Mouse (Mus musculus) Muller cell, postnatal 12 days (primary cell): ENCODE data around the gene Pdzd2.
A peak's percentile ranks its signal among the peaks of the same experiment; 100 is the strongest.
"Not testable (repeated sequence)": the region's sequence is repeated elsewhere in the genome, so short reads cannot be mapped to it uniquely, and the experiment has no call there.

ENCODE experiments used
- DNase-seq: peaks from one replicate; pipeline ENCODE4 v3.0.0-alpha.2; 2015; ENCODE audit errors: inconsistent ontology term

Pdzd2 gene

DNA sequence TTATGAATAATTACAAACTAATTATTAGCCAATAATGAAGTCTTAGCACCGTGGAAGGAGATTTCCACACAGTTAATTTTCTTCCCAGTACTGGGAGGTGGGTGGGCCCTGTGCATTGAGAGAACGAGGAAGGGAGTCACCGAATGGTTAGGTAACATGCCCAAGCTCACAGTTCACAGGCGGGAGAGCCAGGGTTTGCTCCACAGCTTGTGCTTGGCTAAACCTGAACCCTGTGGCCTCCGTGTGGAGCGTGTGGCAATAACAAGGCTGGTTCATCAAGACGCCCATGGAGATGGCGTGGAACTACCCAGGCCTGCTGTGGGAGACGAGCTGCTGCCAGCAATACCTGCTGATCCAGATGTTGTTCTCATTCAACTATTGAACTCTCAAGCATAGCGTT, 361.9 kb downstream of the Pdzd2 start:
- no peak for DNase-seq

DNA sequence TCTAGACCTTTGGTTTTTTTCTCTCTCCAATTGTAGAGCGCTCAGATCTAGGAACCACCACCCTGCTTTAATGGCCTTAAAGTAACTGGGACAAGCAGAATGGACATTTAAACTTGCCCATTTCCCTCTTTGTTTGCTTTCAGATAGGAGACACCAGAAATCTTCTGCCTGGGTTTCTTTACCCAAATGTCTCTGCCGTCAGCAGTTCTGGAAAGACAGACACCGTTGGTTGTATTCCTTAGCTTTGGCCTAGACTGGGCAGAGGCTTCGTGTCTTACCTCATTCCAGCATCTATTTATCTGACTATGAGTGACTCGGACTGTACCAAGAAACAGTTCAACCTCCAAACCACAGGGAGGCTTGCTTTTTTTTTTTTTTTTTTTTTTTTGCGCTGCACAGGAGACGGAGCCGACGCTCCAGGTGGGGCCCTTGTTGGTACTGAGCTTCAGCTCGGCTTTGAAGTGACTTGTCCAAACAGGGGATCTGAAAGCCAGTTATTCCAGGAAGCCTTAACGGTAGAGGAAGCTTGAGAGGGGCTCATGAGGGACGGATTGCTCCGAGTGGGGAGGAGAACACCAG, 363.1 kb downstream of the Pdzd2 start:
- no peak for DNase-seq

DNA sequence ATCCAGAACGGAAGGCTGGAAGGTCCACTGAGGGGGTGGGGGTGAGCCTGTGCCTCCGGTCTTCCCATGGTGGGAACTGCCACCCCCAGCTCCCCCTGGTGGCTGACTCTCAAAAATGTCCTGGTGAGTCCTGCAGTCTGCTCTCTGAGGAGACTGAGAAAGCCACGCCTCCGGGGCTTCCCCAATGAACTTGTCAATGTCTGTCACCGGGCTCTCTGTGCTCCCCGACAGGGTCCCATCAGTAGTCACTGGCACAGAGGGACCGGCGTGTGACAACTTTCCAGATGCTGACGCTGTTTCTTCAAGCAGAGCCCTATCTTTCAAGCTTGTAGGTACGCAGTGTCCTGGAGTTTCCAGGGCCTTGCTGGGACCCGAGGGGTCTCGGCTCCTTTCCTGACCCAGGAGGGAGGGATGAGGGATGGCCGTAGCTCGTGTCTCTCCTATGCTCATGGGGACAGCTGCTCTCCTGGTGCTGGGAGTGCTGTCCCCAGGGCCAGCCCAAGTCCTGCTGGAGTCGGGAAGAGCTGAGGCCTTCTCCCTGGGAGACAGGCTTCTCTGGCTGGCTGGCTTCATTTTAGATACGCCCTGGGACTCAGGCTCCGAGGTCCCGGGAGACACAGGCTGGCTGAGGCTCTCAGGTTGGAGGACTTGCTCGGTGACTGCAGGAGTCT, 363.9 kb downstream of the Pdzd2 start:
- peak; percentile 94 for DNase-seq

DNA sequence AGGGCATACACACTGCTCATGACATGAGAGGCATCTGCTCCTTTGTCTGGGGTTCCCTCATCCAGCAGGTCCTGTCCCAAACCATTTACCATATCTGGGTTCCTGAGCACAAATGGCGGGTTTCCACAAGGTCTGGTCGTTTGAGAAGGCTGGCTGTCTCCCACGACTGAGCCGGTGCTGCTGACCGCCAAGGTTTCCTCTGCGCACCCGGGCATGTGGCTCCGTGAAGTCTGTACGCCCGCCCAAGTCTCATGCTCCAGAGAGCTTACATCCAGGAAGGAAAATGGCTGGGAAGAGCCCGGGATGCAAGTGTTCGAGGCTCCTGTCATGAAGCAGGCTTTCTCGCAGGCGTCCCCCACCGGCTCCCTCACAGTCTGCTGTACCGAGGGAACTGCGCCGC, 364.8 kb downstream of the Pdzd2 start:
- no peak for DNase-seq

DNA sequence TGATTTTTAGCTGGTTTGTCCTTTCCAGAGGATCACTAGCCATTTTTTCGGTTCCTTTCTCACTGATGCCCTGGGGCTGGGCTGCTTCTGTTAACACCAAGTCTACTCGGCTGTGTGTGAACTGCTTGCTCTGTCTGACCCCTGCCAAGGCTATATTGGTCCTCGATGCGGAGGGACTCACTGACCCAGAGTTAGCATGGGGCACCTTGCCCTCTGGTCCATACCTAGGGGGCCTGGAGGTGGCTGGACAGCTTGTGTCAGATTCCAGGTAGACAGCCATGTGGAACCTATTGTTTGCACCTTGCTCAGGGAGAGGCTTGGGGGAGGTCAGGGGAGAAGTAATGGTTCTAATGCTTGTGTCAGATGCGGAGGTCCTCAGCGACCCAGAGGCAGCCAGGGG, 365.8 kb downstream of the Pdzd2 start:
- no peak for DNase-seq

DNA sequence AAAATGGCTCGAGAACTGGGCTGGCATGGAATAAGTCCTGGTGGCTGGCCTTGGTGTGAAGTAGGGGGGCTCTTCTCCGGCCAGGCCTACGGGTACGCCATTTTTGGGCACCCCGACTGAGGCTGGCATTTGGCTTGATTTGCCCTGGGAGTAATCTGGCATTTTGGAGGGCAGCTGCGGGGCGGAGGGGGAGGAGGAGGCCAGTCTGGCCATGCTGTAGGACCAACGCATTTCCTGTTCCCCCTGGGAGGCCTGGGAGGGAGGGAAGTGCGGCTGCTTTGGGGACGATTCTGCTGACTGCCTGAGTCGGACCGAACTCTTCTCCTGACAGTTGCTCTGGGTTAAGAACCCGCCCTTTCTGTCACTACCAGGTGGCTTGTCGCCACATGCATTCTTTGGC, 366.2 kb downstream of the Pdzd2 start:
- no peak for DNase-seq

DNA sequence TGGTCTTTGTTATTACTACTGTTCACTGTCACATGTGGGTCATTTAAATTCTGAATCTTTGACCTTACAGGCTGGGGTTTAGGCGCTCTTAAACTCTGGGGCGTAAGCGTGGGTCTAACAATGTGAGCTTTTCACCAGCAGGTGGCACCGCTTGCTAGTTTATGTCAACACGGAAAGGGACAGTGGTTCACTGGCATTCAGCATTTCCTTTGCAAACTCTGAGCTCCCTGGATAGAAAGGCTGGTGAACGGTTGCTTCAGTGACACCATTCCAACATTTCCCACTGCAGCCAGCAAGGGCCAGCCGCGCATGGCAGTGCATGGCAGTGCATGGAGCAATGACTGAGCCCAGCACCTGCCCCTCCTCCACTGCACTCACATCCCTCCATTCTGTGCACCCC, 368.5 kb downstream of the Pdzd2 start:
- peak; percentile 56 for DNase-seq

DNA sequence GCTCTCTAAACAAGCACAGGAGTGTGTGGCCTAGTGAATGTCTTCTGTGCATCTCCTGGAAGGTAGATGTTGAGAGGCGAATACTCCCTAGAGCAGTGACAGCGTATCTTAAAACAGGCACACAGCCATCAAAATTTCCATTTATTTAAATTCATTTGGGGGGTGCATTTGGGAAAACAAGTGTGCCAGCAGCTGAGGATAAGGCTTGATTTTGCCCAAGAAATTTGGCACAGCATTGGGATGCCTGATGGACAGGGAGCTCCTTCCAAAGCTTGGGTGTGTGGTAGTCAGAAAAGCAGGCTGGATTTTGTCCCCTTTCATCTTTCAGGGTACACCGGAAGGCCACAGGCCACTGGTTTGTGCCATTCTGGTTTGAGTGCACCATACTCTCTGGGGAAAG, 369.6 kb downstream of the Pdzd2 start:
- DNase-seq: no peak

DNA sequence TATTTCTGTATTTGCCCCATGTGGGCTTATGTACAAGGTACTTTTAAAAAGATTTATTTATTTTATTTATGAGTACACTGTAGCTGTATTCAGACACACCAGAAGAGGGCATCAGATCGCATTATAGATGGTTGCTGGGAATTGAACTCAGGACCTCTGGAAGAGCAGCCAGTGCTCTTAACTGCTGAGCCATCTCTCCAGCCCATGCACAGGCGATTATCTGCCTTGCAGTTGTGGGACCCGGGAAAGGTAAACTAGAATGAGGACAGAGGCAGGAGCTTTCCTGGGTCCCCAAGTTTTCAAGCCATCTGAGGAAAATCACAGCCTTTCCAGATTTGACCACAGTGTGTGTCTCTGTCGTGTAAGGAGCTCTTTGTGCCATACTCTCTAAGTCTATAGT, 370.9 kb downstream of the Pdzd2 start:
- no peak for DNase-seq

DNA sequence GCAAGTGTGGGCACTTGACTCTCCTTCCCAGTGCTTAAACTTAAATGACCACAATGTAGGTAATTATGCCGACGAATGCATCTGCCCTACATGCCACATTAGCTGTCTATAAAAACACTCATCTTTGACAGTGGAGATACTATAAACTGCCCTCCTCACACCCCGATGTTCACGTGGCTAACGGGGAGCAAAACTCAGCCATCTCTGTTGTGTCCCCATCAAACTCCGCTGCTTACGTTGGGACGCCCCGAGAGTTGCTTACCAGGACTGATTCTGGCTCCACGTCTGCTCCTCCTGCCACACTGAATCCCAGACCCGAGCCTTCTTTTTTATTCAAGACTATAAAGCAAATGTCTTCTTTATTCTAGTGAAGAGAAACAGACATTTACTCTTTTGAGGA, 371.4 kb downstream of the Pdzd2 start:
- no peak for DNase-seq

DNA sequence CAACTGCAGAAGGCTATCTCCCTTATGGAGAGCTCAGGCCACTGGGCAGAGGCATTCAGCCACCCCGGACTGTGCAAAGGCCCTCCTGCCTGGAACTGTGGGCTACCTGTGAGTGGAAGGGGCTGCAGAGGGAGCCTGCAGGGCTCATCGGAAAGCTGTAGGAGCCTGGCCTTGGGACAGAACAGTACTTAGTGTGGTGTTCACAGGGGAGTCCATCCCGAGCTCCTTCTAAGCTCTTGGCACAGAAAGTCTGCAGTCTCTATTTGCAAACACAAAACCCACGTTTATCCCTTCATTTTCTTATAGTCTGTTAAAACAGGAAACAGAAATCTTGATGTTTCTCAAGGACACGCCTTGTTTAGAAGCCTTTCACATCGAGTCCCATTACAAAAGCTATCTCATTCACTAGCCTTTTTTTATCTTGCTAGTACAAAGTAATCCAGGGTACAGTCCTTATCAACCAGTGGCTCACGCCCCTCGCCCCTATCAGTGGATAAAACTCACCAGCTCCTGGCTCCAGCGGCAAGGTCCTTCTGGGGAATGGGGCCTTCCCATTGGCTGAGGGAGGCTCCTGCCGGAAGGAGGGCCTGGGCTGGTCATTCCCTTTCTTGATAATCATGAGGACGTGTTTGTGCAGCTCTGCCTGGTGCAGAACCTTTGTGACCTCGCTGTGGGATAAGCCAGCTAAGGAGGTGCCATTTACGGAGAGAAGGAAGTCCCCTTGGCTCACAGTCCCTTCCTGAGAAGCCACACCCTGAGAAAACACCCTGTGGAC, 372.2 kb downstream of the Pdzd2 start:
- no peak for DNase-seq

DNA sequence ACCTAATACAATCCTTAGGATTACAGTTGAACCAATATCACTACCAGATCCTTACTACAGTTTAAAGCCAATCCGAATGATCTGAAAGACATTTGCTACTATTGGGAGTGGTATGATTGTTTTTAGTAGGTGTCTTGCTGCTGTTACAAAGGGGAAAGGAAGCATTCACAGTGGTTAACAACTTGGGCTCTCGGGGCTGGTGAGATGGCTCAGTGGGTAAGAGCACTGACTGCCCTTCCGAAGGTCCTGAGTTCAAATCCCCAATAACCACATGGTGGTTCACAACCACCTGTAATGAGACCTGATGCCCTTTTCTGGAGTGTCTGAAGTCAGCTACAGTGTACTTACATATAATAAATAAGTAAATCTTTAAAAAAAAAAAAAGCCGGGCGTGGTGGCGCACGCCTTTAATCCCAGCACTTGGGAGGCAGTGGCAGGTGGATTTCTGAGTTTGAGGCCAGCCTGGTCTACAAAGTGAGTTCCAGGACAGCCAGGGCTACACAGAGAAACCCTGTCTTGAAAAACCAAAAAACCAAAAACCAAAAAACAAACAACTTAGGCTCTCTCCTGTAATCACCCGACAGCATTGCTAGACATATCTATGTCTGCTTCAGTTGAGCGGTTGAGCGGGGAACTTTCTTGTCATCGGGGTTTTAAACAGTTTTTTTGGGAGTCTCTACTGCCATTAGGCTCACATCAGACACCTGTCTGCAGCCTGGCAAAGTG, 373.0 kb downstream of the Pdzd2 start:
- DNase-seq: not testable (repeated sequence)

DNA sequence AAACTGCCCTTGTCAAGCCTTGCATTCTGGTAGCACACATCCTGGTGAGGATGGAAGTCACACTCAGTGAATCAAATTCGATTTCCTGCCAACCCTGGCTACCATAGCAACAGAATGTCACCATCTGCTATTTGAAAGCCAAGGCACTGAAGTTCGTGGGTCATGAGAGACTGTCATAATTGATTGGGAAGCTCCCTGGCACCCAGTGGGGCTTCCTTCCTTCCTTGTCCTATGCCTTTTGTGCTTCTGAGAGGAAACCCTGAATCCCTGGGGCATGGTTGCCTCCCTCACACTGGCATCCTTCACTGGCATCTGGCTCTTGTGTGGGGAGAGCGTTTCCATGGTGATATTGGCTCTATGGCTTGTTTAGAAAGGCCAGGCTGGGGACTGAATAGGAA, 373.7 kb downstream of the Pdzd2 start:
- peak; percentile 88 for DNase-seq

DNA sequence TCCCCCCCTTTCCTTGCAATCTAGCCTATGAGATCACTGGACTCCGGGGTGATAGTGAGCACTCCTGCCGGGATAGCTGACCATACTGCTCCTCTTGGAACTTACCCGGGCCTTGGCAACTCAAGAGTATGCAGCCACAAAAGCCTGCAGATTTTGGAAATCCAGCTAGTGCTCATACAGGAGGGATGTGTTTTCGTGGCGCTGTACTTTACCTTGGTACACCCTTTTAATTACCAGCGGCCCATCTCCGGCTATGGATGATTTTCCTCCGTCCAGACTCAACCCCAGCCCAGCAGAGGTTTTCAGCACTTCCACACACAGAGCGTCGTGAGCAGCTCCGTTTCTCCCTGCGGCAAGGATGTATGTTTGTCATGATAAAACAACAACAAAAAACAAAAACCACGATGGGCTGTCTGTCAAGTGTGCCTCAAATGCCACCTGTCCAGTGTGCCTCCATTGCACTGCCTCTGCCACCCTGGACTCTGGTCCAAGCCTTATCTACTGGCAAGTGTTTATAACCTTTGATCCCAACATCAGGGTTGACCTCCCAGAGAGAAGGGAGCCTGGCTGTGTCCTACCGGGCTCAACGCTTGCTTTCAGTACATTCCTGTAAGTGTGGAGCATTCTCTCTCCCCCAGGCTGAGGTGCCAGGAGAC, 374.2 kb downstream of the Pdzd2 start:
- DNase-seq: no peak

DNA sequence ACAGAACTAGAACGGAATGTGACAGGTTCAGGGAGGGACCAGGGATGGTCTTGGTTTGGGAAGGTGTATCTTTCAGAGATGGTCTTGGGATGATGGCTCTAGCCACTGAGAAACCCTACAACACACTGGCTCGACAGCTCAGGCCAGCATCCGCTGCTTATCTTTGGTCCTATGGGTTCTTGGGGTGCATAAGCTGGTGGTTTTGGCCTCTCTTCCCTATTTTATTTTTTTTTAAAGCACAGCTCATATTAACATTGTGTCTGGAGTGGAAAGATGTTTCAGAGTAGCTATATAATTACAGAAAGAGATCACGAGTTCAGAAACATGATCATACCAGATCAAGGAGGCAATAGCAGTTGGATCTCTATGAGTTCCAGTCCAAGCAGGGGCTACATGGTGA, 375.6 kb downstream of the Pdzd2 start:
- no peak for DNase-seq

DNA sequence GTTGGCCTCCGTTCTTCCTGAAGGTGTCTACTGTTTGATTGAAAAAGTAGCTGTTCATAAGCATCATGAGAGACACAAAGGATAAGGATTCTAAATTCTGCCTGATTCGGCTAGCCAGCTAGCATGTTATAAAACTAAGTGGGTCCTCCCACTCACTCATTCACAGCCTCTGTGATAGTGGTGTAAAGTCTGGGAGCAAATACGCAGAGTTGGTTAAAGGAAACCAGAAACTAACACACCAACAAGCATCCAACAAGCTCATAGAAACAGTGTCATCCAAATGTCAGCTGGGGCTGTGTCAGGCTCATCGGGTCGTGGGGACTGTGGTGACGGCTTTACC, 377.1 kb downstream of the Pdzd2 start:
- no peak for DNase-seq

DNA sequence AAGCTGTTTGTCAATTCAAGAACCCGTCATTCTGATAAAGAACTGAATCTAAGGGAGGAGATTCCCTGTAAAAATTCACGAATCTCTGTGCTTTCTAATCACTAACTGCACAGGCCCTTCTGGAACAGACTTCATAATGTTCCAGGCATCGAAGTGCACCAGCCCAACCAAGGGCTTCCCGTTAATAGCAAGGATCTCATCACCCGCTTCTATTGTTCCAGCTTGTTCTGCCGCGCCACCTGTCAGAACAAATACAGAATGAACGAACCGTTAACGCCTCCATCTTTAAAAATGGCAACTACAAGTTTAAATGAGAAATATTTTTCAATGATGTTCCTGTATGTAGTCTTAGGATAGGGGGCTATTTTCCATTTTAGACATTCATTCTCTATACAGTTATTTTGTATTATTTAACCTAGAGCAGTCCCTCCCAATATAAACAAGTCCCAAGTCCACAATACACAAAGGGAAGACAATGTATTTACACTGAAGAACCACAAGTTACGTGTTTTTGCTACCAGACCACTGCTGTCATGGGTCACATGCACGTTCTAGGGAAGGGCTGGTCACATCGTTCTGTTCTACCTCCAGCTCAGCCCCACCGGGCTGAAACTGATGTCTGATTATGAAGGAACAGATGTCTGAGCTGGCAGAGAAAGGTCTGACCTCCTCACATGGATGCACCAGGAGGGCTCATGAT, 377.6 kb downstream of the Pdzd2 start:
- DNase-seq: no peak

DNA sequence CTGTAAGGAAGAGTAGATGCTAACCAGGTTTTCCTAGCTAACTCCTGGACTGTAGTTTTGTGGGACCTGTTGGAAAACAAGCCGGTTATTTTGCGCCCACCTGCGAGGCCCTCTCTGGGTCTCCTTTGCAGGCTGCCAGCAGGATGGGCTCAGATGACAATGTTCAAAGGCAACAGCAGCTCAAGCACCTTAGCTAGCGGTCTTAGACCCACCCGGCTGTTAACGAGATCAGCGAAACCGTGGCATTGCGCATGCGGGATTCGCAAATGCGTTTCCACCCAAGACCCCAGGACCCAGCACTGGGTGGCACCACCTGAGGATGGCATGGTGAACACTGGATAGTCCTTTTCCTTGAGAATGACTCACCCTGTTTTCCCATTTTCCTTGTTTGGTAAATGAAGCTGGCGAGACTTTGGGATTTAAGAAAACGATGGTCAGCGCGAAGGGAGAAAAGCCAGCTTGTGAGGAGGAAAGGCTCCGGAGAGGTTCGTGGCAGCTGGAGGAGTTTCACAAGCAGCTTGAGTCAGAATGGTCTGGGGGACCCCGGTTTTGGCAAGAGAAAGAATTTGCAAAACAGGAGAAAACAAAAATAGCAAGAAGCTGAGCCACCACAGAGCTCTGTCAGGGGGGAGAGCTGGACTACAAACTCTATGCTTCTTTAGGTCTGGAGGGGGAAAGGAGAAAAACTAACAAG, 379.1 kb downstream of the Pdzd2 start:
- DNase-seq: no peak

DNA sequence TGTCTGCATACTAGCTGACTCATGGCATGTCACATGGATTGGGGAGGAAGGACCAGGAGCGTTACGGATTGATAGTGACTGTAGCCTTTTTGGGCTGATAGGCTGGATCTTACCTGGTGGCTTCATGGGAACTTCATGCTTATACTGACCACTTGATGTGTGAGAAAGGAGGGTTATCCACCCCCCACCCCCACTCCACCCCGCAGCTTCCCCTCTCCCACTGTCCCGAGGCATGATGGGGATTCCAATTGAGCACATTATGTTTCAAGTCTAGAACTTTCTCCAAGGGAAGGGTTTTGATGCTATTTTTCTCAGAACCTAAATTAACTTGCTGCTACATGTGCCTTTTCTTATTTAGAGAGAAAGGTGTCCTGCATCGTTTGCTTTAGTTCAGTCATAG, 381.3 kb downstream of the Pdzd2 start:
- DNase-seq: no peak

DNA sequence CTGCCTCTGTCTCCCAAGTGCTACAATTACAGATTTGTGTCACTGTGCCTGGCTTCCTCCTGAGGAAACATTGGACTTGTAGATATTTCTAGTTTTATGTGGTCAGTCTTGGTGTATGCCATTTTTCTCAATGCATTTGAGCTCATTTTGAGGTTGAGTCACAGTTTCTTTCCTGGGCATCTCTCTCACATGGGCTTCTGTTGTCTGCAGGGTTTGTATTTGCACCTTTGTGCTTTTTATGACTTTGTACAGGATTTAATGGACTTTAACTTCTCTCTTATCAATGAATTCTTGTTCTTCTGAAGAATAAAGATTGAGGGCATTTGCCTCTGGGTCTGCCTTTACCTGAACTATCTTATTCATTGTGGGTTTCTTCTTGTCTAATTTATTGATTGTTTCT, 382.3 kb downstream of the Pdzd2 start:
- no peak for DNase-seq

DNA sequence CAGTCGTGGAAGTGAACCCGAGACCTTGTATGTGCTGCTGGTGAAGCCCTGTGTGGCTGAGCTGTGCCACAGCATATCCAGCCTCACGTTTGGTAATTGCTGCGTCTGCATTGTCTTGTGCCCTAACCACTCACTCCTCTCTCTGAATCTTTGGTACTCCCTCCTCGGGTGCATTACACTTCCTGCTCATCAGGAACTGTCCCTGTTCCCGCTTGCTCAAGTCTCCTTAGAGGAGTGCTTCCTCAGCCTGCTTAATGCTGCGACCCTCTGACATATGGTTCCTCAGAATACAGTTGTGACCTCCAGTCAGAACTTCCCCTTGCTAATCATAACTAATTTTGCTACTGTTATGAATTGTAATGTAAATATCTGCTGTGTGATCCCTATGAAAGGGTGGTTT, 383.8 kb downstream of the Pdzd2 start:
- DNase-seq: no peak
